Mouse (Mus musculus) C2C12 (cell line): ENCODE measurements at regions not wholly inside any gene's neighbourhood (a gene's known extent, or its start where the extent isn't known, plus 50 kb on each side); places are given as distances from the start of the nearest gene placed in this dataset.

Source experiments
- H3K27me3 ChIP-seq: one replicate; pipeline ENCODE4 v1.6.1; 2011; ENCODE audit not compliant: control insufficient read depth, insufficient read depth, insufficient read length
- H3K36me3 ChIP-seq: one replicate; pipeline ENCODE4 v1.6.1; 2011; ENCODE audit not compliant: control insufficient read depth, insufficient read depth
- H3K4me3 ChIP-seq: one replicate; pipeline ENCODE4 v1.5.1; 2011; ENCODE audit warnings: mild to moderate bottlenecking, control low read depth; ENCODE audit not compliant: poor library complexity, insufficient read depth, severe bottlenecking
- H3K79me2 ChIP-seq: one replicate; pipeline ENCODE4 v1.6.1; 2011; ENCODE audit not compliant: control insufficient read depth, insufficient read depth
- H3K79me3 ChIP-seq: one replicate; pipeline ENCODE4 v1.6.1; 2011; ENCODE audit warnings: low read depth, control low read depth
- H3ac ChIP-seq: one replicate; pipeline ENCODE3; 2011; ENCODE audit warnings: low read depth; ENCODE audit not compliant: control insufficient read depth, insufficient read length
- CEBPB ChIP-seq: IDR thresholded peaks from one replicate; pipeline ENCODE4 v1.6.1; 2011; ENCODE audit warnings: low read depth, mild to moderate bottlenecking, control low read depth, moderate library complexity
- CTCF ChIP-seq: IDR thresholded peaks from one replicate; pipeline ENCODE4 v1.5.1; 2011; ENCODE audit not compliant: control insufficient read depth, insufficient read depth, insufficient read length
- FOSL1 ChIP-seq: IDR thresholded peaks from one replicate; pipeline ENCODE4 v1.8.0; 2011; ENCODE audit warnings: mild to moderate bottlenecking, low read length; ENCODE audit not compliant: poor library complexity, insufficient read depth, severe bottlenecking
- MAX ChIP-seq: IDR thresholded peaks from one replicate; pipeline ENCODE4 v1.6.1; 2011; ENCODE audit warnings: mild to moderate bottlenecking, control low read depth
- MYOD1 ChIP-seq: IDR thresholded peaks from one replicate; pipeline ENCODE4 v1.6.1; 2011; ENCODE audit warnings: low read depth; ENCODE audit not compliant: control insufficient read depth, insufficient read length
- MYOG ChIP-seq: IDR thresholded peaks from one replicate; pipeline ENCODE4 v1.6.1; 2011; ENCODE audit not compliant: control insufficient read depth, insufficient read length; ENCODE audit errors: extremely low read depth
- USF1 ChIP-seq: IDR thresholded peaks from one replicate; pipeline ENCODE4 v1.6.1; 2011; ENCODE audit warnings: low read depth, mild to moderate bottlenecking, control low read depth, moderate library complexity

DNA sequence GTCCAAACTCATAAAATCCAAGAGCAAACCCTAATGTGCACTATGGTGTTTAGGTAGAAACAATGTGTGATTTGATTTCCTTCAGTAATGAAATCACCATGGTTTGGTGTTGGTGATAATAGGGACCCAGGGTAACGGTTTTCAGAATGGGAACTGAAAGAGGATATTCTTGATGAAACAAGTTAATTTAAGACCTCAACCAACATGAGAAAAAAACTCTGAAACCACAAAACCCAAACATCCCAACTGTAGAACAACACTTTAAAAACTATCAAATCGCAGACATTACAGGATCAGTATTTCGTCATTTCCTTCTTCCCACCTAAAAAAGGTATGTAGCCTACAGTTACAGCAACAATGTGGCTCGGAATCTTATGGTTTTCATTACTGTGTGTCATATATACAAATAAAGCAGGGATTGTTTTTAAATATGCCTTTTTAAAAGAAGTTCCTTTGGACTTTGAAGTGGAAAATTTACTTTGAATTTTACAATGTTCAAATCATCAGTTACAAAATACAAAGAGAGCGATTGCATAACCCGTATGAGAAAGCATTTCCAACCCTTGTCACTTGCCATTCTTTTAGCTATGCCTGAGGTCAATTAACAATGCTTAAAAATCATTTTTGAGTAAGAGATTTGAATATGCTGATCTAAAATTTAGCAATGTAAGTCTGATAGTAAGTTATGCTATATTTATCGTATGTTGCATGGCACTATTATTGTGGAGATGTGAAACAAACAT lies 76.6 kb upstream of the Itga1 start:
- Histone ChIP-seq H3K36me3 (no peaks in the 10 kb centered on the region), H3K27me3 (no peaks in the 10 kb centered on the region), H3K4me3 (no peak overlapping the region), H3K79me2 (no peaks in the 10 kb centered on the region), H3K79me3 (no peaks in the 10 kb centered on the region), H3ac (no peak overlapping the region)
- TF ChIP-seq MAX, result no peak
- no peak for TF ChIP-seq MYOD1
- TF ChIP-seq CTCF, result no peak
- TF ChIP-seq MYOG, result no peak
- no peak for TF ChIP-seq USF1
- no peak for TF ChIP-seq CEBPB
- no peak for TF ChIP-seq FOSL1

DNA sequence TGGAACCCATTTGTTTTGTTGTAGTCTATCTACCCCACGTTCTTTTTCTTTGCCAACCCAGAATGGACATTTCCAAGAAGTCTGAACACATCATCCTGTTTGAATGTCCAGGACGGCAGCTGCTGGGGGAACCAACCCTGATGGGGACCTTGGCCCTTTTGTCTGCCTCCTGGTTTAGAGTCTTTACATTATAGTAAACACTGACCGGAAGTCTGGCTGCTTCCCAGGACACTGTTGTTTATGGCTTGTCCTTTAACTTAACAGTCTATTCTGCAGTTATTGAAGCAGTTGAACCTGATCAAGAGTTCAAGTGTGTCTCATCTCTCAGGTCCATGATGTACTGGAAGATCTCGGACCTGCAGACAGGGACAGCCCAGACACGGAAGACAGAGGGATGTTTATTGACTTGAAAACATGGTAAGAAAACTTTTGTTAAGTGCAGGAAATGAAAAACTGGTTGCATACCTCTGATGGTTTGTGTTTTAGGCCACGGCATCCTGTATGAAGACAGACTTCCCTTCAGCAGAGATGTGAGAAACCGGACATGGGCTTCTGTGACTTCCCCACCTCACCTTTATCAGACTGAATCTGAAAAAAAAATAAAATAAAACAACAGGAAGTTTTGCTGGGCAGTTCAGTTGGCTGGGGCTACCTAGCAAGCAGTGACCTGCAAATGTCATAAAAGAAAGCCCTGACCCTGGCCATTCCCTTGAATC lies 69.7 kb upstream of the Itga1 start:
- H3K79me2 ChIP-seq, result no peaks in the 10 kb centered on the region
- H3K4me3 ChIP-seq, result no peak overlapping the region
- no peak overlapping the region for H3ac ChIP-seq
- H3K79me3 ChIP-seq, result no peaks in the 10 kb centered on the region
- H3K36me3 ChIP-seq, result no peaks in the 10 kb centered on the region
- no peaks in the 10 kb centered on the region for H3K27me3 ChIP-seq
- TF ChIP-seq MYOD1, result no peak
- no peak for TF ChIP-seq CTCF
- no peak for TF ChIP-seq FOSL1
- TF ChIP-seq MAX, result no peak
- TF ChIP-seq CEBPB, result no peak
- TF ChIP-seq USF1, result no peak
- no peak for TF ChIP-seq MYOG

DNA sequence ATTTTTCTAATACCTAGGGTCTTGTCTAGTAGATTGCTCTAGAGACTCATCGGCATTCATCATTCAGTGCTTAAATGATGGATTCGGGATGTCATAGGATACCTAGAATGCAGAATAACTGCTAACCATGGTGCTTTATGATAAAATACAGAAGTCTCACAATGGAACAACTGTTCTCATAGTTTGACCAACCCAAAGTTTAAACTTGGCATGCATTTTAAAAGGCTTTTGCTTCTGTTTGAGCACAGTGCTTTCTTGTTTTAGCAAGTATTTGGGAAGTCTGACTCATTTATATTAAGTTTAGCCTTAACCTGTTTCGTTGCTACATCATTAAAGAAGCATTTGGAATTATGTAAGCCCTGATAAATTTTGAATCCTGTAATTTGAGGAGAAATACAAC lies 64.2 kb upstream of the Itga1 start:
- Histone ChIP-seq H3K36me3 (no peaks in the 10 kb centered on the region), H3K79me2 (no peaks in the 10 kb centered on the region), H3K79me3 (no peaks in the 10 kb centered on the region), H3K4me3 (no peak overlapping the region), H3K27me3 (no peaks in the 10 kb centered on the region), H3ac (no peak overlapping the region)
- TF ChIP-seq MAX (no peak), FOSL1 (no peak), USF1 (no peak), CTCF (no peak), MYOD1 (no peak), MYOG (no peak), CEBPB (no peak)

DNA sequence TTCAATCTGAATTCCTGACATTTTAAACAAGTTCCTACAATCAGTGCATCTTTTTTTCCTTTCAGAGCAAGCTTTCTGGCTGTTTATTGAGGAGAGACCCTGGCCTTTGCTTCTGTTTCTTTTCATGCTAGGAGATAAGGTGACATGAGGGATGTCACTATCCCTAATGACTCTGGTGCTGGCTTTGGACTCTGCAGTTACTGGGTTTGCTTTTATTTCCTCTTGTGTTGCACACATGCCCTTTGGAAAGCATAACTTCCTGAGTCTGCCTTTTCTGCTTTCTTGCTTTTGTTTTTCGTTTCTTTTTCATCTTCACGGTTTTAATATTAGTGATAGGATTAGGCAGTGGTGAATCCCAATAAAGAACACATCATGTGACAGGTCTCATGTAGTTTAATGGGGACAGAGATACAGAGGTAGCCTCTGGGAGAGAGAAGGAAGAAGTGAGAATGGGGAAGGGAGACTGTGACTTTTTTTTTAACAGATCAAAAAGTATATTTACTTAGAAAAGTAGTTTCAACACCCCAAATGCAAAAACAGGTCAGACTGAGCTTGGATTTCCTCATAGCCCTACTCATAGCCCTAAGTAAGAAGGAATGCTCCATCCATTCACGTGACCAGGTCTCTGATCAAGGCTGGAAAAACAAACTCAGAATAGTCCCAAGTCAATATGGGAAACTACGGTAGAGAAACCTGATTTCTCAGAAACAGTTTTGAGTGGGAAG lies 61.1 kb upstream of the Itga1 start:
- H3K27me3 ChIP-seq, result no peaks in the 10 kb centered on the region
- no peaks in the 10 kb centered on the region for H3K79me2 ChIP-seq
- no peaks in the 10 kb centered on the region for H3K36me3 ChIP-seq
- no peak overlapping the region for H3K4me3 ChIP-seq
- no peak overlapping the region for H3ac ChIP-seq
- H3K79me3 ChIP-seq, result no peaks in the 10 kb centered on the region
- no peak for TF ChIP-seq MAX
- TF ChIP-seq CEBPB, result no peak
- no peak for TF ChIP-seq USF1

DNA sequence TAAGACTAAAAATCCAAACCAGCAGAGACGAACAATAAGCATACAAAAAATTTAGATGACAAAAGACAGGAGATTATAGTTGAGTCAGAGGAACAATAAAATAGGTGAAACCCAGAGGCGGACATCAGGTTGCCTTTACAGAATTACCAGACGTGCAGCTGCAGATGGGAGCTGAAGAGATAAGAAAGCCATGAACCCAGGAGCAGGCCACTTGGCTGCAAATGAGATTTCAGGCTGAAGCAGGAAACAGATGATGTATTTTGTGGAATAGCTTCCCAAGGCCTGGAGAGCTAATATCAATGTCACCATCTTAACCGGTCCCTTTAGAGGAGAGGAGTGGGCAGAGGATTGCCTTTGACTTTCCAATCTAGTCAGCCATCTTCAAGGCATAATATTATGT lies 57.6 kb upstream of the Itga1 start:
- no peaks in the 10 kb centered on the region for H3K27me3 ChIP-seq
- no peaks in the 10 kb centered on the region for H3K36me3 ChIP-seq
- no peaks in the 10 kb centered on the region for H3K79me2 ChIP-seq
- no peak for TF ChIP-seq MYOG
- TF ChIP-seq CTCF, result no peak
- no peak for TF ChIP-seq MYOD1
- no peak for TF ChIP-seq USF1
- no peak for TF ChIP-seq MAX
- TF ChIP-seq CEBPB, result no peak
- no peak for TF ChIP-seq FOSL1
- no peak overlapping the region for H3ac ChIP-seq
- H3K79me3 ChIP-seq, result no peaks in the 10 kb centered on the region
- no peak overlapping the region for H3K4me3 ChIP-seq
